Mouse (Mus musculus) cerebellum, postnatal 10 days (tissue): Measurements from ENCODE around the gene Tmem132d.

Source experiments
- DNase-seq, 2 experiments: peaks; one replicate each; pipeline ENCODE4 v3.0.0; 2021; ENCODE audit warnings: mixed read lengths in 2 of 2

The Tmem132d gene

DNA sequence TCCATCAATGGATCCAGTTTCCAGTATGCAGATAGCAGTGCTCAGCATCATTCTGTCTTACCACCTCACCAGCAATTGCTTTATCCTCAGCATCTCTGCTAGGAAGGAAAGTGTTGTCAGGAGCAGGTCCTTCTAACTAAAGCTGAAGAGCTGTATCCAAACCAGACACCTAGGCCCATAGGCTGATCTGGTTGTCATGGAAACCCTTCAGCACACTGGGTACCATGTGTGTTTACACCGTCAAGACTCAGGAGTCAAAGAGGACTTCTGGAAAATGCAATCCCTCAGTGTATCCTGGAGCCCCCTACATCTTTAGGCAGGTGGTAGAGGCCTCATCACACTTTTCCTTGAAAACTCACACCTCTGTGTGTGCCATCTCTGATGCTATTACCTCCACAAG is 513.7 kb downstream of the Tmem132d start:
- no peak for DNase-seq

- DNase-seq = no peak
Observed at GRCm38 (mm10) chr5:127918376-127918775, 514.5 kb downstream of the Tmem132d start.

GRCm38 (mm10) chr5:127914157-127914556 is 518.7 kb downstream of the Tmem132d start:
- DNase-seq = peak; percentile 11 to 20

DNA sequence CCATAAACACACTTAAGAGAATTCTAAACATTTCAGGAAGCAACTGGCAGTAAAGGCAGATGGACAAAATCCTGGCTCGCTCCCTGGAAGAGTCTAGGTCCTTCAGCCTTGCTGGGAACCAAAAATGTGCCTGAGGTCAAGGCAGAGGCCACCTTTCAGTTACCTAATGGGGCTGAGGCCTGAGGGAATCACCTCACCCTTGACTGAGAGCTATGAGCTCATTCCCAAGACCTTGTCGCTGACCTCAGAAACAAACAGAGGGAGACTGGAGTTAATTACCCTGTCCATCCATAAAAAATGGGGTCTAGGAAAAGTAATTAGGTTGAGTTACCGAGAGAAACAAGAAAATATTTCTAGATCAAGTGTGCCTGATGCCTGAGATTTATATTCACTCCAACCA is 521.3 kb downstream of the Tmem132d start:
- DNase-seq = no peak

GRCm38 (mm10) chr5:127910356-127910755 is 522.5 kb downstream of the Tmem132d start:
- no peak for DNase-seq

DNA sequence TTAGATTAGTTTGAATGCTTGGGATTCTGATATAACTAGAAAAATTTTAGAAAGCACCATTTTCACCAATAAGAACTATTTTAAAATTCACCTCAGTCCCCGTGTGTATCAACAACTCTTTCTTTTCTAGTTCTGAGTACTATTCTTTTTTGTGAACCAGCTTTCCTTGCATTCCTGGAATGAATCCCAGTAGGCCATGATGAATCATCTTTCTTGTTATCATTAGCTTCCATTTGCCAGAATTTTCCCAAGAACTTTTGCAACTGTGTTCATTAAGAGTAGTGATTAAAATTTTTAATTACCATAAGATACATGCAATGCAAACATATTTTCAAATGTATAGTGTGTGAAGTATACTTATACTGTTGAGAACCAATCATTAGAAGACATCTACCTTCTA is 537.7 kb downstream of the Tmem132d start:
- no peak for DNase-seq

DNA sequence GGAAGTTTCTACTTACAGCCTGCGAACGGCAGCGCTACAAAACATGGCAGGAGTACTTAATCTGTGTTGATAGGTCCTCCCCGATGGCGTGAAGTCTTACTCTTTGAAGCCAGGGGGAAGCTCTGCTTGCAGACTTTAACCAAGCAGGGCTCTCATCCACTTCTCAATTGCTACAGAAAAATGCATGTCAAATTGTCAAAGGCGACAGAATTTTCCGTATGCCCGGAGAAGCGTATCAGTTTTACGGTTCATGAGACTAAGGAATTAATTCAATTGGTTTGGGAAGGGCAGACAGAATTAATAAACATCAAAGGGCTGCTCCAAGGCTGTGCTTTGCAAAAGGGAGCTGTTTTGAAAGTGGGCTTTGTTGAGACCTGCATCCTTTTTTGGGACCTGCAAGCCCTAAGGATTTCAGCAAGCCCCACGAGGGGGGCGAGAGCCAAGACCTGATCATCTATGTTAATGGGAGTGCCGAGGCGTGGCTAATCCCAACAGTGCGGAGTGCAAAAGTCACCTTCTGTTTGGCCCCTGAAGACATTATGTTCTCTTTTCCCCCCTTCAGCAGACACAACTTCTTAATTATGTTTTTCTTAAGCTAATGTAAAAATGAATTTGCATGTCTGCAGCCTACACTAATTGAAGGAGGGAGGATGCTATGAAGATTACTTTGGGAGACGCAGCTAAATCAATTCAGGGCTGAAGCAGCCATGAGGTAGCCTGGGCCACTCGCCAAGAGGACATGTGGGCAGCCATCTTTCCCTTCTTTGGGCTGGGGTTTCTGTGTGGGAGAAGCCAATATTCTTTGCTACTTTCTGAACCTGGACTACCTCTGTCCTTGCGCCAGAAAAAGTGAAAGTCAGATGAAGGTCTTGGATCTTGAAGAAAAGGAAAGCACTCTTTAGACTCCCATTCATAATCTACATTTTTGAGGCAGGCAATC is 547.0 kb downstream of the Tmem132d start:
- DNase-seq = peak; percentile 84 to 89

GRCm38 (mm10) chr5:127883021-127883420 is 549.9 kb downstream of the Tmem132d start:
- no peak for DNase-seq

- DNase-seq = no peak
Observed at GRCm38 (mm10) chr5:127874461-127874860, 558.4 kb downstream of the Tmem132d start.

DNA sequence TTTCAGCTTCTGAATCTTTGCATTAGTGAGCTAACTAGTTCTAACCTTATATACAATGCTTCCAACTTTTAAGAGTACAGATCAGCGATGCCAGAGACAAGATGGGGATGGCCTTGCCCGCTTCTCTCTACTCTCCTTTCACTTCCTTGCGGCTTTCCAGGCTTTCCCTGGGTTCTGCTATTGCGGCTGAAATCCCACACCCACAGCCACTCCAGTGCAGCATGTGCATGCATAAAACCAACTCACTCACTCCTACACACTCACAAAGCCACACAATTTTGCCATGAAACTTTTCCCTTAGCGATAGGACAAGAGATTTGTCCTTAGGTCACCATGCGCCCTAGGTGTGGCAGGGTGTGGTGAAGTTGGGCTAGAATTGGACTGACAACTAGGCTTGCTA is 567.7 kb downstream of the Tmem132d start:
- DNase-seq = no peak

GRCm38 (mm10) chr5:127859719-127860118 is 573.2 kb downstream of the Tmem132d start:
- no peak for DNase-seq

- DNase-seq = no peak
Observed at GRCm38 (mm10) chr5:127852305-127852704, 580.6 kb downstream of the Tmem132d start.

GRCm38 (mm10) chr5:127831791-127832190 is 601.1 kb downstream of the Tmem132d start:
- DNase-seq = no peak

DNA sequence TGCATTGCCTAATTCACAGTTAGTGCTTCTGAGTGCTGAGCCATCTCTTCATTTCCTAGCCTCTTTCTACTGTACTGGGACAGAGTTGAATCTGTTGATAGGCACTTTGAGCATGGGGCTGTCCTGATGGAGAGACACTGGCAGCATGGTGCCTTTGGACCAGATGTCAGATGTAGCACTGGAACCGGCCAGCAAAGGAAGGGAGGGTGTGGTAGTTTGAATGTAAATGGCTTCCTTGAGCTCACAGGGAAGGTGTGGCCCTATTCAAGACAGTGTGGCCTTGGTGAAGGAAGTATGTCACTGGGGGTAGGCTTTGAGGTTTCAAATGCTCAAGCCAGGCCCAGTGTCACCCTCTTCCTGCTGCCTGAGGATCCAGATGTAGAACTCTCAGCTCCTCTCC is 602.0 kb downstream of the Tmem132d start:
- DNase-seq = no peak

GRCm38 (mm10) chr5:127828756-127829155 is 604.1 kb downstream of the Tmem132d start:
- no peak for DNase-seq

- DNase-seq = no peak
Observed at GRCm38 (mm10) chr5:127821960-127822359, 610.9 kb downstream of the Tmem132d start.

DNA sequence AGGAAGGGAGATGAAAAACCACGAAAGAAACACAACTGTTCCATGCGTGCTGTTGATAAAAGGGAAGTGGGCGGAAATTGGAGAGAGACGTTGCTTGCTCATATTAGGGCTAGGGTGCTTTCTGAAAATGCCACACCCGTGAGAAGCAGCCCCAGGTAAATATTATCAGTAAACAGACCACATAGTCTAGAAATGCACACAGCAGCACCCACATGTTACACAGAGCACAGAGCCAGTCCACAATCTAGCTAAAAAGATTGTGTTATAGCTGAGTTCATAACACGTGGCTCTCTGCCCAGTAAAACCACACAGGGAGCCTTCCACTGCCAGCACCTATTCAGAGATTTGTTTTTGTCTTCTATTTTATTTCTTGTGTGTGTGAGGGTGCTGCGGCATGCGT is 617.6 kb downstream of the Tmem132d start:
- peak; percentile 20 to 26 for DNase-seq

DNA sequence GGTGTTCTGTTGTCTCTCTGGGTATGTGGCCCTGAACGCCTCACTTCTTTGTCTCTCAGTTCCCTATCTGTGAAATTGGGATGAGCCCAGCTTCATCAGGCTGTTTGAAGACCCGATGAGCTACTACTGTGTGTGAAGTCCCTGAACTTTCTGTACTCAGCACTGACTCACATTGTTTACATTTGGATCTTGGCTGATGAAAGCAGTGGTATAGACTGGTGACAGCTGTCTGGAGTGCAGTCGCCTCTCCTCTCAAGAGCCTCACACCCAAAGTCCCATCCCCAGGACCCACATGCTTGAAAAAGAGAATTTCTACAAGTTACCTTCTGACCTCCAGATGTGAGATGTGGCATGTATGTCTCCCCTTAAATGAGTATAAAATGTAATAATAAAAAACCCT is 625.5 kb downstream of the Tmem132d start:
- no peak for DNase-seq

DNA sequence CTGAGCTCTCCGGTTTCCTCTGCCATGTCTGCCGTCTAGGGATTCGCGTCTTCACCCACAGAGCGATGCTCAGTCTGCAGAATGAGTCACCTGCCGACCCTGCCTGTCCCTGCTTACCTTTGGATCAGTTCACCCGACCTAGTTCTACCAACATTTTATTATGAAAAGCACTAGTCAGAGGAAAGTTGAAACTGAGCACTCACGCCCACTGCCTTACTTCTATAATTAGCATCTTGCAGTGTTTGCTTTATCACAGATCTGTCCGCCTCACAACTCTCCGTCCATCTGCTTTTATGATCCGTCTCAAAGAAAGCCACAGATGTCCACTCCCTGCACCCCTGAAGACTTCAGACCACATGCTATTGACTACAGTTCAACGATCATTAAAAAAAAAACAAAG is 626.0 kb downstream of the Tmem132d start:
- DNase-seq = no peak

DNA sequence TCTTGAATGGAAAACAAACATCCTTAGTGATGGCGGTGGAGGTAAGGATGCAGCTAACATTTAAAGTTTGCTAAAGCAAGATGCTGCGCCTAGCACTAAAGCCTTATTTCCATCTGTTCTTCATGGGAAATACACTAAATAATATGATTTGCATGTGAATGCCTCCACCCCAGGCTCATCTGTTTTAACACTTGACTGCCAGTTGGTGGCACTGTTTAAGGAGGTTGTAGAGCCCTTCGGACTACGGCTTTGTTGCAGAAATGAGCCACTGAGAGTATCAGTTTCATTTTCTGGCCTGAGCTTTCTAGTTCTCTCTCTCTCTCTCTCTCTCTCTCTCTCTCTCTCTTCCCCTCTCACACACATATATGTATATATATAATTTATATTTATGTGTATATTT is 632.0 kb downstream of the Tmem132d start:
- no peak for DNase-seq

- no peak for DNase-seq
Observed at GRCm38 (mm10) chr5:127781221-127781620, 651.7 kb downstream of the Tmem132d start.

DNA sequence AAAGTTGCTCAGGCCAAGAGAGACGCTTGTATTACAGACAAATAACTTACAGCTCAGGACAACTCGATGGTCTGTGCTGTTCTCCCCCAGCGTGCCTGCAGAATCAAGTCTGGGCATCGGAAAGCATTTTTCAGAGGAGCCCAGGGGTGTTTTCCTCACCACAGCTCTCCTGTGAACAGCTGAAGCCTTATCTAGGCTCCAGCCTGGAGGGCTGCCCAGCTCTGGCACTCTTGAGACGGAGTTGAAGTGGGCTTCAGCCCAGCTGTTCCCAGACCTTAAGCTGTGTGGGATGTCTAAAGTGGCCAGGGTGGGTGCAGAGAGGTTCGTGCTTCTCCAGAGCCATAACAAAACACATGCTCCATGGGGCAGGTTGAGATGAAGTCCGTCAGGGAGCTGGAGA is 657.1 kb downstream of the Tmem132d start:
- peak; percentile 25 to 49 for DNase-seq

DNA sequence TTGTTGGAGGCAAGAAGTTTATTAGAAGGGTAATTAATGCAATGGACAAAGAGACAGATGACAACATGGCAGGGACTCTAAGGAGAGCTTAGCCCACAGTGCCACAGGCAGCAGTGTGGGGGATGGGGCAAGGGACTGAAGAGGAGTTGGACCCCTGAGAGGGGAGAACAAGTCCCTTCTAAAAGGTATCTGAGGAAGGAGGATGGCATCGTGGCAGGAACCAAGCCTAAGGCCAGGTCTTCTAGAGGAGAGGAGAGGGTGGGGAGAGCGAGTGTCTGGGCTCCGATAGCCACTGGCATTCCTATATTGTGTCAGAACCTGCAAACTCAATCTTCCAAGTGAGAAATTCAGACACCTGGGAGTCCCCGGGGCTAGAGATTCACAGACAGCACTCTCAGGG is 674.3 kb downstream of the Tmem132d start:
- DNase-seq = no peak

DNA sequence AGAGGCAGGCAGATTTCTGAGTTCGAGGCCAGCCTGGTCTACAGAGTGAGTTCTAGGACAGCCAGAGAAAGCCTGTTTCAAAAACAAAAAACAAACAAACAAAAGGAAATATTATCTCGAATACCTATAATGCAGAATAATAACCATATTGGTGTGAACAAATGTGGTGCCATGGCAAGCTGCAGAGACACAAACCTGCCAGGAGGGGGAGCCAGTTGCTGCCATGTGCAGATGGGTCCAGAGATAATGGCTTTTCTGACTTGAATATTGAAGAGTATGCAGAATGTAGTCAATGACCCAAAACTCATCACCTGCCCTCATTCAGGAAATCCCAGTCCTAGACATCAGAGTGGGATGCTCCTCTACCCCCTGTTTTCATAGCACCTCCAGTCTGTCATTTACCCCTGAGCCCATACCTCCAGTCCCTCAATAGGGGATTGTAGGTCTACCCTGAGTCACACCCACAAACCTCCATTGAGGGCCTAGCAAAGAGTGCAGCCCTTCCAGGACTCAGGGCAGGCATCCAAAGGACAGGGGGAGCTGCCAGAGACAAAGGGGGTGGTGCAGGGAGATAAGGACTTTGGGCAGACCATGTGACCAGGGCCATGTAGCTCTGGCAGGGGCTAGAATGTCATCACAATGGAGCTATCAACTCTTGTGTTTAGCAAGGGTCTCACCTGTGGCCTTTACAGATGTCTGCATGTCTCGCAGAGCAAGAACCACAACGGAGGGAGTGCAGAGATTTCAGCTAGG is 676.0 kb downstream of the Tmem132d start:
- peak; percentile 65 to 78 for DNase-seq
